Mouse (Mus musculus) limb, embryonic 15.5 days (tissue): ENCODE measurements around the gene Ets1. TPM values are rescaled to one million over a fixed set of nuclear protein-coding genes. Genes with fewer than 3 reads are reported as not detected.
A peak's percentile ranks its signal among the peaks of the same experiment; 100 is the strongest.

ENCODE experiments used
- ATAC-seq: fragments of 200-750 bp; cut with Nextera tagmentation; 2 replicates; pipeline ENCODE4 v1.8.0; 2017; ENCODE audit warnings: low read depth, moderate TSS enrichment; ENCODE audit not compliant: insufficient number of reproducible peaks, low FRiP score, low TSS enrichment
- H3K27ac ChIP-seq: fragments of 300-500 bp; sonication (generic); 2 replicates; pipeline ENCODE4 v1.5.1; 2015; ENCODE audit warnings: moderate library complexity, mild to moderate bottlenecking, inconsistent platforms
- H3K27me3 ChIP-seq: fragments of 300-500 bp; sonication (generic); 2 replicates; pipeline ENCODE4 v1.6.1; 2015; ENCODE audit warnings: inconsistent platforms
- H3K36me3 ChIP-seq: fragments of 300-500 bp; sonication (generic); 2 replicates; pipeline ENCODE4 v1.6.1; 2015; ENCODE audit warnings: inconsistent platforms
- H3K4me1 ChIP-seq: fragments of 300-500 bp; sonication (generic); 2 replicates; pipeline ENCODE4 v1.6.1; 2015; ENCODE audit warnings: inconsistent platforms
- H3K4me2 ChIP-seq: fragments of 300-500 bp; sonication (generic); 2 replicates; pipeline ENCODE4 v1.6.1; 2015; ENCODE audit warnings: mild to moderate bottlenecking, inconsistent platforms
- H3K4me3 ChIP-seq: fragments of 300-500 bp; sonication (generic); 2 replicates; pipeline ENCODE4 v1.5.1; 2015; ENCODE audit warnings: mild to moderate bottlenecking, inconsistent platforms
- H3K9ac ChIP-seq: fragments of 300-500 bp; sonication (generic); 2 replicates; pipeline ENCODE4 v1.6.1; 2015; ENCODE audit warnings: inconsistent platforms
- H3K9me3 ChIP-seq: fragments of 300-500 bp; sonication (generic); 2 replicates; pipeline ENCODE4 v1.6.1; 2016; ENCODE audit warnings: inconsistent platforms
- WGBS: fragments of 180-500 bp; shearing (Covaris S2); methylation state at CpG from one replicate; pipeline ENCODE4 v1.1.7; 2015; 5-methylcytosine and 5-hydroxymethylcytosine counted together
- polyA plus RNA-seq: library from polyadenylated mRNA; unstranded; fragments of >200 nt; fragmentation: Nextera tagmentation; extraction: Ambion mirVana; gene quantifications from 2 replicates; pipeline ENCODE4 v1.2.1, GENCODE M21; 2015

Ets1 gene
- polyA plus RNA-seq, 1 experiment from 2014 or later: 42.9 TPM

DNA sequence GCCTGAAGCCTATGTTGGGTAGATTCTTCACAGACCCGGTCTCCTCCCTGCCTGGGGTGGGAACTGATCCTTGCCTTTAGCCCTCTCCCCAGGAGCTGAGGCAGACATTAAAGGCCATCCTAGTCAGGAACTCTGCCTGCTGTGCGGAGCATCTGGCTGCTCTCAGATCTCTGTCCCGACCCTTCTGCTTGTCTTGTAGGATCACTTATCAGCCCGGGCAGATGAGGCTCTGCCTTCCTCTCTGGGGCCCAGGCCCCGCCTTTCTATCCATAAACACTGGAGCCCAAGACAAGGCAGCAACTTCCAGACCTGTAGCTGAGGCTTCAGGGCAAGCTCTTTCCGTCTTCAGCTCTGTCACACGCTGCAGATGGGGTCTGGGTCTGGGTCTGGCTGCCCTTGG lies 28.8 kb upstream of the Ets1 start:
- 0 out of 2 replicates have a peak, but pooled peaks cover 3% of the 10 kb centered on the region for H3K27me3 ChIP-seq
- H3K36me3 ChIP-seq: no peaks in the 10 kb centered on the region
- no peak overlapping the region for H3K4me3 ChIP-seq
- peaks cover 3% of the 10 kb centered on the region; the same call in 1 of the 2 replicates for H3K4me1 ChIP-seq
- no peak overlapping the region for H3K4me2 ChIP-seq
- no peak overlapping the region for H3K9ac ChIP-seq
- H3K9me3 ChIP-seq: no peaks in the 10 kb centered on the region
- 35% methylated on average over 7 of the region's 7 CpGs for WGBS
- ATAC-seq: no peak
- H3K27ac ChIP-seq: no peak overlapping the region

DNA sequence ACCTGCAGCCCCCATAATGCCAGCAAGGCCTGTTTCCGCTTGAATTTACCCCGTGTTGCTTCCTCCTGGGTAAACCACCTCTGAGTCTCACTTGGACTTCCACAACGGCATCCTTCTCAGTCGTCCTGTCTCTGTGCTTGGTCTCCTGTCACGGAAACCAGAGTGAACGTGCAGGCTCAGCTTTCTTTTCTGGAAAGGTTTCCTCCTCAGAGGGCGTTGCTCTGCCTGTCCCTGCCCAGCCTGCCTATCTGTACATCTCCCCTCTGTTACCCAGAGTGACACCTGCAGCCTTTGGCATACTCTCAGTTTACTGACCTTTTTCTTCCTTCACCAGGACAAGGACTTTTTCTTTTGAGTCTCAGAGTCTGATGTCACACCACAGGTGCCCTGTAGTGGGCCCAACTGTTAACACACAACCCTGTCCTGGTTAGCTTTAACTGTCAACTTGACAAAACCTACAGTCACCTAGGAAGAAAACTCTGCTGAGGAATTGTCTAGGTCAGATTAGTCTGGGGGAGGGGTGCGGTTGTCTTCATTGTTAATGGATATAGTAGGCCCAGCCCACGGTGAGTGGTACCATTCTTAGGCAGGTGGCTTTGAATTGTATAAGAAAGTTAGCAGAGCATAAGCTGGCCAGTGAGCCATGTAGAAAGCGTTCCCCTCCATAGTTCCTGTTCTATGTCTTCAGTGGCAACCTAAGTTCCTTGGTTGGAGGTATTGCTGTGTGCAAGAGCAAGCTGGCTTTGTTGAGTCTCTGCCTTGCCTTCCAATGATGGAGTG lies 27.0 kb upstream of the Ets1 start:
- no peak overlapping the region for H3K9ac ChIP-seq
- H3K27ac ChIP-seq: no peak overlapping the region
- H3K9me3 ChIP-seq: no peaks in the 10 kb centered on the region
- no peak overlapping the region for H3K4me2 ChIP-seq
- 0 out of 2 replicates have a peak, but pooled peaks cover 3% of the 10 kb centered on the region for H3K27me3 ChIP-seq
- peaks cover 8% of the 10 kb centered on the region; the same call in 1 of the 2 replicates for H3K4me1 ChIP-seq
- ATAC-seq: no peak
- H3K4me3 ChIP-seq: no peak overlapping the region
- no peaks in the 10 kb centered on the region for H3K36me3 ChIP-seq
- 84% methylated on average over 10 of the region's 10 CpGs for WGBS

DNA sequence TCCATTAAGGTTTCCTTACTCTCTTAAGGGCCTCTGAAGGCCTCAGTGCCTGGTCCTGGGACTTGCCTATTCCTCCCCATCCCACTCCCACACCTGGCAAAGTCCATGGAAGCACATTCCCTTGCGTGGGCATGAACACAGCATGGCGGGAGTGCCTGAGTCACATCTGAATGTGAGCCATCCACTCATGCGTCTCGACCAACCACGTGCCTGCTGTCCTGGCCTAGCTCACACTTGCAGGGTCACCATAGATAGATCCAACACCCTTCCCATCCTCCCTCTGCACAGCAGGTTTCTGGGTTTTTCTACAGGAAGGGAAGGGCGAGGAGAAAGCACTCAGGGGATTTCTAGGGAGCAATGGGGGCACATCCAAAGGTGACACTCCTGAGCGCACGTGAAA lies 25.8 kb upstream of the Ets1 start:
- H3K36me3 ChIP-seq: no peaks in the 10 kb centered on the region
- peaks cover 8% of the 10 kb centered on the region; the same call in 1 of the 2 replicates for H3K4me1 ChIP-seq
- H3K4me3 ChIP-seq: no peak overlapping the region
- H3K27me3 ChIP-seq: no peaks in the 10 kb centered on the region
- no peak overlapping the region for H3K4me2 ChIP-seq
- no peak for ATAC-seq
- H3K9me3 ChIP-seq: no peaks in the 10 kb centered on the region
- no peak overlapping the region for H3K9ac ChIP-seq
- H3K27ac ChIP-seq: no peak overlapping the region
- WGBS: 89% methylated on average over 8 of the region's 8 CpGs

DNA sequence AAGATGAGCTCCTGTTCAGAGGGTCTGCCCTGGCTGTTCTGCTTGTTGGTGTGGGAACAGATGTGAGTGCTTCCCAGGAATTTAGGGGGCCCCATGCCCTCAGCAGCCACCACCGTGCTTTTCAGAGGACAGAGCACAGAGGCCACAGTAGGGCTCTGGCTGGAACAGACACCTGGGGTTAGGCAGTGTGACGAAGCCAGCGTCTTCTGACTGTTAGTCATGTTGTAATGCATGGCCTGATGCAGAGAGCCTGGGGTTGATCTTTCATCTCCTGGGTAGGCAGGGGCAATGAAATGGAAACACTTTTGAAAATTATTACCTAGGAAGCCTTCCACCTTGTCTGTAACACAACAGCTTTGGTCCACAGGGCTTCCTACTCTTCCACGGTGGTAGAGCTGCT lies 25.4 kb upstream of the Ets1 start:
- no peaks in the 10 kb centered on the region for H3K27me3 ChIP-seq
- no peak overlapping the region for H3K9ac ChIP-seq
- no peak for ATAC-seq
- WGBS: 75% methylated on average over 4 of the region's 4 CpGs
- H3K4me1 ChIP-seq: peaks cover 8% of the 10 kb centered on the region; the same call in 1 of the 2 replicates
- no peak overlapping the region for H3K4me2 ChIP-seq
- H3K27ac ChIP-seq: no peak overlapping the region
- no peak overlapping the region for H3K4me3 ChIP-seq
- H3K36me3 ChIP-seq: no peaks in the 10 kb centered on the region
- no peaks in the 10 kb centered on the region for H3K9me3 ChIP-seq

DNA sequence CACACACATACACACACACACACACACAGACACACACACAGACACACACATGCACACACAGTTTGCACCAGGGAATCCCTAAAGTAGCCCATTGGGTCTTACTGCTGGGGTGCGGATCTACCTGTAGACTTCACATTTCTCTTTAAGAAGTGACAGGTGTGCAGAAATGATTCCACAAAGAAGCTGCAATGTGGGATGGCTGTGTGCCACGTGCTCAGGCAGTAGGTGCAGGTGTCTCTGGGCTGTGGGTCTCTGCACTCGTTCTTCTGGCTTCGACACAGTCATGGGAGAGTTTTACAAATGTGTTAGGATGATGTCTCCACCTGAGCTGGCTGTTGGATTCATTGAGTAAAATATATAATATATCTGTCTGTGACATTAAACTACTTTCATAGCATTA lies 24.7 kb upstream of the Ets1 start:
- no peak overlapping the region for H3K4me3 ChIP-seq
- H3K27me3 ChIP-seq: no peaks in the 10 kb centered on the region
- no peak overlapping the region for H3K27ac ChIP-seq
- H3K4me2 ChIP-seq: no peak overlapping the region
- H3K9ac ChIP-seq: no peak overlapping the region
- peaks cover 8% of the 10 kb centered on the region; the same call in 1 of the 2 replicates for H3K4me1 ChIP-seq
- no peak for ATAC-seq
- H3K36me3 ChIP-seq: no peaks in the 10 kb centered on the region
- WGBS: 84% methylated on average over 4 of the region's 4 CpGs
- H3K9me3 ChIP-seq: no peaks in the 10 kb centered on the region

DNA sequence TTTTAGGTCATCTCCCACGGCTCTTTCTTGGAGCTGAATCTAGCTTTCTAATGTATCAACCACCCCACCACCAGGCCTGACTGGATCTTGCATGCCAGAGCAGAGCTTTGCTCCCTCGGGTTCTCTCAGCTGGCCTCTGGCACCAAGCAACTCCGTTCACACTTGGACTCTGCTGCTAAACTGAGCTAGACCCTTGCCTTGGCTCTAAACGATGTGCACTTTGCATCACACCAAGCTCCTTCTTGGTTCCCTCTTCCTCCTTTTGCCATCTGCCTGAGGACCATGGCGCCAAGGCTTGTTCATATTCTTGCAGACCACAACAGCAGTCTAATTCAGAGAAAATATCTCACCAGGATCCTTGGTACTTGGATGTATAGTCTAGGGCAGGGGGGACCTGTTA lies 23.6 kb upstream of the Ets1 start:
- ATAC-seq: no peak
- no peaks in the 10 kb centered on the region for H3K36me3 ChIP-seq
- no peaks in the 10 kb centered on the region for H3K9me3 ChIP-seq
- peak overlapping the region; percentile 17; the same call in 1 of the 2 replicates for H3K27ac ChIP-seq
- WGBS: 83% methylated on average over 5 of the region's 5 CpGs
- H3K4me3 ChIP-seq: no peak overlapping the region
- no peaks in the 10 kb centered on the region for H3K27me3 ChIP-seq
- H3K4me1 ChIP-seq: peaks cover 6% of the 10 kb centered on the region; the same call in 1 of the 2 replicates
- H3K9ac ChIP-seq: no peak overlapping the region
- H3K4me2 ChIP-seq: no peak overlapping the region

DNA sequence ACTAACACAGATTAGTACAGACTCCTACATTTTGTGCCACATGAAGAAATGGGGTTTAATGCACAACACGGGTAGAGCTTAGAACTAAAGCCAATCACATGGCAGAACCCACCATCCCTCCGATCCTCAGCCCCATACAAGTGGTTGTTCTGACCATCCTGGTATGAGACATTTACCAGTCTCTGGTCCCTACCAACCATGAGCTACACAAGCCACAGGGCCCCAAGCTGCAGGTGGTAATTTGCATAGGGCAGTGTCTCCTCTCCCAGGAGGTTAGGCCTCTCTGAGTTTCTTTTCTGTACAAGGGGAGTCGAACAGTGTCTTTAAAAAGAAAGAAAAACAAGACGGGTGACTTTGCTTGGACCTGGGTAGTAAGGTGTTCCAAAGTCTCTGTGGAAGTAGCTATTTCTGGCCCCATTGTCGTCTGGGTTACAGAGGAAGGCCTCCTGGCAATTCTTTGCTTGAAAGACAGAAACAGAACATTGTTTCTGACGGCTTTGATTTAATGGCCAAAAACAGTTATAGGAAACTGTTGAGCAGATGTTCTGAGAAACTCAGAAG lies 23.1 kb upstream of the Ets1 start:
- Histone ChIP-seq H3K9me3 (no peaks in the 10 kb centered on the region), H3K36me3 (no peaks in the 10 kb centered on the region), H3K4me2 (no peak overlapping the region), H3K27me3 (no peaks in the 10 kb centered on the region), H3K9ac (no peak overlapping the region), H3K4me3 (no peak overlapping the region), H3K27ac (peak overlapping the region; percentile 17; the same call in 1 of the 2 replicates), H3K4me1 (peaks cover 5% of the 10 kb centered on the region; the same call in 1 of the 2 replicates)
- no peak for ATAC-seq
- 43% methylated on average over 6 of the region's 6 CpGs for WGBS

DNA sequence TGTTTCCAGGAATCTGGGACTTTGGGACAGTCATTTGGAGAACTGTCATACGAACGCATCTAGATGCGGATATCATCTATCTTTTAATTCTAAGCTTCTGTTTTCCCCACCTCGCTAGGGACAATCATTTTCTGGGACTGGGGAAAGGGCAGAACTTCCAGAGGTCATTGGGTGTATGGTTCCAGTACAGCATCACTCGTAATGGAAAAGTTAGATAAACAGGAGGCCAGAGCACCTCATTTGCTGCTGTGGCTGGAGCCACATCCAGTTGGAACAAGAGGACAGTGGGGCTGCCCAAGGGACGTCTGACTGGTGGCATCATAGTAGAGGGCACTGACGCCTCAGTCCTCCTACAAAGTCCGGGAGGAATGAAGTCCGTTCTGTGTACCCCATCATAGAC lies 21.8 kb upstream of the Ets1 start:
- Histone ChIP-seq H3K4me3 (no peak overlapping the region), H3K4me2 (no peak overlapping the region), H3K9me3 (no peaks in the 10 kb centered on the region), H3K36me3 (no peaks in the 10 kb centered on the region), H3K27me3 (no peaks in the 10 kb centered on the region), H3K9ac (no peak overlapping the region), H3K27ac (no peak overlapping the region), H3K4me1 (peaks cover 5% of the 10 kb centered on the region; the same call in 1 of the 2 replicates)
- WGBS: 87% methylated on average over 9 of the region's 9 CpGs
- no peak for ATAC-seq

DNA sequence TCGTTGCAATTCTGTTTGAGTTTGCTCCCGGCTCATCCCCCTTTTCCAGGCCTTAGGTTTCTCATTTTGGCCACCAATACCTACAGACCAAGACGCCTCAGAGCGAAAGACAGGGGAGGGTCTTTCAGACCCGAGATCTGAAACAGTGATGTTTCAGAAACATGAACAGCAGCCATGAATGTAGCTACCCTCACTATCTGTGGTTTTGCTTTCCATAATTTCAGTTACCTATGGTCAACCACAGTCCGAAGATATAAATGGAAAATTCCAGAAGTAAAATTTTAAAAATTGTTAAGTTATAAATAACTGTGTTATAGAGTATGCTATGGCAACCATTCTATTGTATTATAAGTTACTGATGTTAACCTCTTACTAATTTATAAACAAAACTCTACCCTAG lies 20.6 kb upstream of the Ets1 start:
- Histone ChIP-seq H3K36me3 (no peaks in the 10 kb centered on the region), H3K4me1 (peaks cover 5% of the 10 kb centered on the region; the same call in 1 of the 2 replicates), H3K4me3 (no peak overlapping the region), H3K4me2 (no peak overlapping the region), H3K9me3 (no peaks in the 10 kb centered on the region), H3K27me3 (no peaks in the 10 kb centered on the region), H3K27ac (no peak overlapping the region), H3K9ac (no peak overlapping the region)
- ATAC-seq: no peak
- WGBS: 91% methylated on average over 6 of the region's 6 CpGs

DNA sequence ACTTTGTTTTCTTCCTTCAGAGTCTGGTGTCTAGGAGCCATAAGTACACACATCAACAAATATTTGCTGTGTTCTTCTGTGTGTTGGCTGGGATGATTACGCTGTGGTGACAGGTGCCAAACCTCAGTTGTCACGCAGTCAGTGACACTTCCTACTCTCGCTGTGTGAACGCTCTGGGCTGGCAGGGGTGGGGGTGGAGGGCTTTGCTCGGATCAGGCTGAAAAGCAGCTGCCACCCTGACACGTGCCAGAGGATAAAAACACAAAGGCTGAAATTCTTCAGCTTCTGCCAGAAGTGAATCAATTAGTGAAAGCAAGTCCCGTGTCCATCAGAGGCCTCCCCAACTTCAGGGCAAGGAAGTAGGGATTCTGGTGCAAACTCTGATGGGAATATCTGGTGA lies 20.0 kb upstream of the Ets1 start:
- 55% methylated on average over 7 of the region's 7 CpGs for WGBS
- no peaks in the 10 kb centered on the region for H3K27me3 ChIP-seq
- peaks cover 5% of the 10 kb centered on the region; the same call in 1 of the 2 replicates for H3K4me1 ChIP-seq
- H3K9me3 ChIP-seq: no peaks in the 10 kb centered on the region
- no peak overlapping the region for H3K9ac ChIP-seq
- H3K4me3 ChIP-seq: no peak overlapping the region
- no peak overlapping the region for H3K27ac ChIP-seq
- H3K4me2 ChIP-seq: no peak overlapping the region
- ATAC-seq: no peak
- no peaks in the 10 kb centered on the region for H3K36me3 ChIP-seq

DNA sequence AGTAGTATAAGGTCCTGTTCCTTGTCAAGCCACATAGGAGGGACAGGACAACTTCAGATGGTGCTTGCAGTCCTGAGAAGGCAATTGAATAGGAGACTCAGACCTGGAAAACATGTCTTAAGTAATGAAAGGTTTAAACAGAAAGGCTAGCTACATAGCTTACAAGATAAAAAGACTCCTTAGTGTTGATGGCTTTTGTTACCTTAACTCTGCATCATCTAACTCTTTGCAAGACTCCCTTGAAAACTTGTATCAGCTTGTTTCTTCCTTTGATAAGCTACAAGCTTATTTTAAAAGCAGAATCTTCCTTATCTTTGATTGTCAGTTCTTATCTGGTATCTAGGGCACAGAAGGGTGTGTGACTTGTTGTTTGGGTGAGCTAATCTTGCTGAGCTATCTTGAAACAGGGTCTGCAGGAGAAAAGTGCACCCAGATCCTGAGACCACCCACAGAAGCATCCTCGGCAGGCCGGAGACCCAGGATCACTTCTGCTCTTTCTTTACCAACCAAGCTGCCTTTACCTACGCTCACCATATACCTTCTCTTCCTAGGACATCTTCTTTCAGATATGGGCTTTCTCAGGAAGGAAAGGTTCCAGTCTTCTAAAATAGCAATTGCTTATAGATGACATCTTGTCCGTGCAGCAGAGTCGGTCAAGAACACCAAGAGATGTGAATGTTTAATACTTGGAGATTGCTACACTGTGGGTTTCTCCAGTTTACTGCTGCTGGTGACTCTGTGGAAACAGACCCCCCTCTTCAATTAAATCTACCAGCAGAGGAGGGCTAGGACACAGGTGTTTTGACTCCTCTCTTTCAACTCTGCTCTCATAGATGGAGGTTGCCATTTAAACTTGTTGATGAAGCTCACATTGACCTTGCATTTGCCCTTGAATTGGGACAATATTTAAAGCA lies 19.2 kb upstream of the Ets1 start:
- WGBS: 86% methylated on average over 5 of the region's 5 CpGs
- Histone ChIP-seq H3K4me1 (peaks cover 5% of the 10 kb centered on the region; the same call in 1 of the 2 replicates), H3K27me3 (no peaks in the 10 kb centered on the region), H3K9ac (no peak overlapping the region), H3K4me3 (no peak overlapping the region), H3K36me3 (no peaks in the 10 kb centered on the region), H3K27ac (no peak overlapping the region), H3K9me3 (no peaks in the 10 kb centered on the region), H3K4me2 (no peak overlapping the region)
- no peak for ATAC-seq

DNA sequence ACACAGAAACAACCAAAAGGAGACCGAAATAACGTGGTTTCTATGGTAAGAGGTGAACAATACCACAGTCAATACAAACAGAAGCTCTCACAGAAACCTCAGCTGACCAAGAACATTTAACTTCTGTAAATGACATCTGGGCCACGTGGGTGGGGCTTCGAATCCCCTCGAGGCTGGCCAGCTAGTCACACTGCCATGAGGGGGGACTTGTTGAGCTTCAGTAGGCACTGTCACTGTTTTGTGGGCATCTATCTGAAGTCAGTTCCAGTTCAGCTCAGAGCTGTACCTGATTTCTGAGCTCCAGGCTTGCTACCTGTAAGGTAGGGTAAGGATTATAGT lies 18.6 kb upstream of the Ets1 start:
- H3K36me3 ChIP-seq: no peaks in the 10 kb centered on the region
- peaks cover 5% of the 10 kb centered on the region; the same call in 1 of the 2 replicates for H3K4me1 ChIP-seq
- no peak overlapping the region for H3K4me3 ChIP-seq
- no peak for ATAC-seq
- H3K4me2 ChIP-seq: no peak overlapping the region
- no peaks in the 10 kb centered on the region for H3K27me3 ChIP-seq
- WGBS: 72% methylated on average over 5 of the region's 5 CpGs
- no peaks in the 10 kb centered on the region for H3K9me3 ChIP-seq
- H3K9ac ChIP-seq: no peak overlapping the region
- no peak overlapping the region for H3K27ac ChIP-seq
